Mouse (Mus musculus) CH12.LX (cell line): Measurements from ENCODE around the gene Nmd3.

ENCODE experiments used
- BHLHE40 ChIP-seq: IDR thresholded peaks from 2 replicates; pipeline ENCODE4 v1.6.1; 2011; ENCODE audit warnings: mild to moderate bottlenecking, low read depth, low read length, improper control_type of control experiment
- CTCF ChIP-seq, 2 experiments: IDR thresholded peaks in 1 of 2; conservative IDR thresholded peaks in 1 of 2; 2 replicates each; pipeline ENCODE4 v1.5.1; 2011 to 2012; ENCODE audit warnings: low read depth in 2 of 2, low read length in 2 of 2, improper control_type of control experiment in 1 of 2, inconsistent platforms in 1 of 2, mild to moderate bottlenecking in 1 of 2, moderate library complexity in 1 of 2
- EP300 ChIP-seq: IDR thresholded peaks from 2 replicates; pipeline ENCODE4 v1.6.1; 2011; ENCODE audit warnings: low read length, improper control_type of control experiment
- ETS1 ChIP-seq: conservative IDR thresholded peaks from 2 replicates; pipeline ENCODE4 v1.6.1; 2012; ENCODE audit warnings: low read depth, mild to moderate bottlenecking, inconsistent platforms, low read length, improper control_type of control experiment, moderate library complexity
- IRF4 ChIP-seq: IDR thresholded peaks from 2 replicates; pipeline ENCODE4 v1.6.1; 2014; ENCODE audit warnings: low read depth, mild to moderate bottlenecking, inconsistent platforms, low read length, improper control_type of control experiment
- JUND ChIP-seq: conservative IDR thresholded peaks from 2 replicates; pipeline ENCODE4 v1.6.1; 2011; ENCODE audit warnings: low read depth, low read length, improper control_type of control experiment
- MAFK ChIP-seq: IDR thresholded peaks from 2 replicates; pipeline ENCODE4 v1.6.1; 2011; ENCODE audit warnings: low read length, improper control_type of control experiment; ENCODE audit not compliant: insufficient replicate concordance
- MYC ChIP-seq: IDR thresholded peaks from 2 replicates; pipeline ENCODE4 v1.6.1; 2011; ENCODE audit warnings: low read depth, mild to moderate bottlenecking, improper control_type of control experiment, low read length
- NELFE ChIP-seq: IDR thresholded peaks from 2 replicates; pipeline ENCODE4 v1.6.1; 2011; ENCODE audit warnings: low read depth, low read length, improper control_type of control experiment
- POLR2A ChIP-seq: IDR thresholded peaks from 2 replicates; pipeline ENCODE4 v1.6.1; 2011; ENCODE audit warnings: low read depth, mild to moderate bottlenecking, improper control_type of control experiment, low read length
- POLR2AphosphoS2 ChIP-seq: IDR thresholded peaks from 2 replicates; pipeline ENCODE4 v1.6.1; 2011; ENCODE audit warnings: low read depth, low read length, improper control_type of control experiment
- ZC3H11A ChIP-seq: IDR thresholded peaks from 2 replicates; pipeline ENCODE4 v1.6.1; 2012; ENCODE audit warnings: low read depth, mild to moderate bottlenecking, inconsistent platforms, low read length, improper control_type of control experiment

DNA sequence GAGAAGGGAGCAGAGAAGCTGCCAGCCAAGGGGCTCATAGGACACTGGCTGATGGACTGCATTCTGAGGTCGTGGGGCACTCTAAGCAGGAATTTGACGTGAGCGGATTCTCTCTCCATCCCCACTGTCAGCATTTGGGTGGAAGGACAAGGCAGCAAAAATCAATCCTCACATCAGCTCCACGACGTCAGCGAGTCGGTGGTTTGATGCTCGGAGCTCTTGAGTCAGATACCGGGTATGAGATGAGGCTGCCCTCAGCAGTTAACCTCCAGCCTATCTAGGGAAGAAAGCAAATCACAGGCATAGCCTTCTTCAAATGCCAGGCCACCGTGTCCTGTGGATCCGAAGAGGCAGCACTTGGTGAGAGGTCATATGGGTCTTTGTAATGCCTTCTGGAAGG lies 43.4 kb downstream of the Nmd3 start:
- TF ChIP-seq POLR2AphosphoS2 (no peak), IRF4 (no peak), CTCF (conservative IDR thresholded peaks at IDR 0.05 in 1 of 2, IDR thresholded peaks at IDR 0.05 in 1 of 2; ENCODE audit: low read depth in 2 of 2, low read length in 2 of 2) (no peak), ZC3H11A (no peak), ETS1 (no peak), MYC (no peak), BHLHE40 (no peak), POLR2A (no peak), EP300 (no peak), NELFE (no peak), JUND (no peak), MAFK (no peak)
